Mouse (Mus musculus): Measurements from ENCODE around the gene Iba57. TPM values are rescaled to one million over a fixed set of nuclear protein-coding genes. Genes with fewer than 3 reads are reported as not detected.

Gene Iba57
- polyA plus RNA-seq, 1 experiment from 2014 or later: 12.1 TPM

GRCm38 (mm10) chr11:59131348-59131919, 32.1 kb downstream of the Iba57 start:
- 63% methylated on average over 18 of the region's 18 CpGs for WGBS (ENCODE audit: insufficient replicate concordance)

GRCm38 (mm10) chr11:59130782-59131181, 32.8 kb downstream of the Iba57 start:
- no peak overlapping the region for H3K9ac ChIP-seq
- H3K27ac ChIP-seq (replicated peaks): no peak overlapping the region
- no peak for ATAC-seq (ENCODE audit: insufficient read depth)
- no peak overlapping the region for H3K4me2 ChIP-seq
- H3K36me3 ChIP-seq (replicated peaks): no peaks in the 10 kb centered on the region
- H3K27me3 ChIP-seq: peaks cover 53% of the 10 kb centered on the region
- 68% methylated on average over 9 of the region's 9 CpGs for WGBS (ENCODE audit: insufficient replicate concordance)
- no peak overlapping the region for H3K4me3 ChIP-seq (replicated peaks)
- 0 out of 2 replicates have a peak, but pooled peaks cover 4% of the 10 kb centered on the region for H3K4me1 ChIP-seq (replicated peaks)
- no peaks in the 10 kb centered on the region for H3K9me3 ChIP-seq (replicated peaks)

More at GRCm38 (mm10) chr11:59131348-59131919, 32.1 kb downstream of the Iba57 start:
- H3K4me1 ChIP-seq (replicated peaks): 0 out of 2 replicates have a peak, but pooled peaks cover 4% of the 10 kb centered on the region
- H3K9ac ChIP-seq: no peak overlapping the region
- H3K27ac ChIP-seq (replicated peaks): no peak overlapping the region
- H3K9me3 ChIP-seq (replicated peaks): no peaks in the 10 kb centered on the region
- H3K4me3 ChIP-seq (replicated peaks): no peak overlapping the region
- peaks cover 60% of the 10 kb centered on the region for H3K27me3 ChIP-seq
- no peak overlapping the region for H3K4me2 ChIP-seq
- ATAC-seq (ENCODE audit: insufficient read depth): no peak
- H3K36me3 ChIP-seq (replicated peaks): no peaks in the 10 kb centered on the region

- no peaks in the 10 kb centered on the region for H3K36me3 ChIP-seq (replicated peaks)
- H3K9me3 ChIP-seq (replicated peaks): no peaks in the 10 kb centered on the region
- 79% methylated on average over 5 of the region's 5 CpGs for WGBS (ENCODE audit: insufficient replicate concordance)
- no peak overlapping the region for H3K4me3 ChIP-seq (replicated peaks)
- ATAC-seq (ENCODE audit: insufficient read depth): no peak
- H3K27me3 ChIP-seq: no peaks in the 10 kb centered on the region
- no peak overlapping the region for H3K27ac ChIP-seq (replicated peaks)
- H3K9ac ChIP-seq: no peak overlapping the region
- no peaks in the 10 kb centered on the region for H3K4me1 ChIP-seq (replicated peaks)
- H3K4me2 ChIP-seq: no peak overlapping the region
Observed at GRCm38 (mm10) chr11:59105945-59106344, 57.6 kb downstream of the Iba57 start.

Other genes with a start within 250 kb of the Iba57 start
- gene Btnl10, start 245.8 kb downstream of the Iba57 start, polyA plus RNA-seq (2015; fragmentation: Nextera tagmentation; extraction: Ambion mirVana): 14.3 and 16.4 TPM in 2 replicates
- gene Rnf187, start 224.8 kb downstream of the Iba57 start, polyA plus RNA-seq (2015; fragmentation: Nextera tagmentation; extraction: Ambion mirVana): 111 and 117 TPM in 2 replicates
- gene Hist3h2ba, start 214.8 kb downstream of the Iba57 start, polyA plus RNA-seq (2015; fragmentation: Nextera tagmentation; extraction: Ambion mirVana): 9.2 and 9.6 TPM in 2 replicates
- 16.1 and 16.4 TPM in 2 replicates for gene Hist3h2a, start 209.1 kb downstream of the Iba57 start, polyA plus RNA-seq (2015; fragmentation: Nextera tagmentation; extraction: Ambion mirVana)
- 0.06 and 0.14 TPM in 2 replicates for gene Trim17, start 209.1 kb downstream of the Iba57 start, polyA plus RNA-seq (2015; fragmentation: Nextera tagmentation; extraction: Ambion mirVana)
- gene Trim11, start 185.6 kb downstream of the Iba57 start, polyA plus RNA-seq (2015; fragmentation: Nextera tagmentation; extraction: Ambion mirVana): 8.6 and 9.1 TPM in 2 replicates
- gene Obscn, start 27.3 kb downstream of the Iba57 start, polyA plus RNA-seq (2015; fragmentation: Nextera tagmentation; extraction: Ambion mirVana): 0.28 and 0.30 TPM in 2 replicates
- gene Gjc2, start 19.5 kb upstream of the Iba57 start, polyA plus RNA-seq (2015; fragmentation: Nextera tagmentation; extraction: Ambion mirVana): 0.10 and 0.17 TPM in 2 replicates
- gene Guk1, start 28.5 kb upstream of the Iba57 start, polyA plus RNA-seq (2015; fragmentation: Nextera tagmentation; extraction: Ambion mirVana): 54.2 and 60.8 TPM in 2 replicates
- gene Mrpl55, start 38.7 kb upstream of the Iba57 start, polyA plus RNA-seq (2015; fragmentation: Nextera tagmentation; extraction: Ambion mirVana): 50.5 and 51.0 TPM in 2 replicates
- gene 2310033P09Rik, start 44.6 kb upstream of the Iba57 start, polyA plus RNA-seq (2015; fragmentation: Nextera tagmentation; extraction: Ambion mirVana): 15.4 and 15.9 TPM in 2 replicates
- 255 and 269 TPM in 2 replicates for gene Arf1, start 64.5 kb upstream of the Iba57 start, polyA plus RNA-seq (2015; fragmentation: Nextera tagmentation; extraction: Ambion mirVana)
- gene Wnt3a, start 127.0 kb upstream of the Iba57 start, polyA plus RNA-seq (2015; fragmentation: Nextera tagmentation; extraction: Ambion mirVana): 0.03 TPM in 1 of 2 replicates, not detected in the other
- gene Wnt9a, start 143.2 kb upstream of the Iba57 start, polyA plus RNA-seq (2015; fragmentation: Nextera tagmentation; extraction: Ambion mirVana): 0.20 and 0.33 TPM in 2 replicates
- not detected in 2 replicates for gene Prss38, start 211.9 kb upstream of the Iba57 start, polyA plus RNA-seq (2015; fragmentation: Nextera tagmentation; extraction: Ambion mirVana)

Data from liver, embryonic 15.5 days (tissue).